Mouse (Mus musculus) cerebral cortex, adult 2 months (tissue): Measurements from ENCODE around the gene Gtpbp6.

Source experiments
- WGBS: fragments of 180-500 bp; shearing (Covaris S2); methylation state at CpG from one replicate; pipeline ENCODE4 v1.1.7; 2018; 5-methylcytosine and 5-hydroxymethylcytosine counted together

Gtpbp6 gene

GRCm38 (mm10) chr5:110100921-110101631, 6.9 kb downstream of the Gtpbp6 start:
- WGBS, result 1% methylated on average over 36 of the region's 37 CpGs

GRCm38 (mm10) chr5:110099656-110100580, 8.1 kb downstream of the Gtpbp6 start, which contains the start of gene Plcxd1:
Gene Plcxd1 (plus strand): TSS chr5:110099969.
- WGBS, result 13% methylated on average over 25 of the region's 25 CpGs

- WGBS, result 29% methylated on average over 1 of the region's 1 CpGs
Measured at GRCm38 (mm10) chr5:110098991-110099477, 9.0 kb downstream of the Gtpbp6 start.

DNA sequence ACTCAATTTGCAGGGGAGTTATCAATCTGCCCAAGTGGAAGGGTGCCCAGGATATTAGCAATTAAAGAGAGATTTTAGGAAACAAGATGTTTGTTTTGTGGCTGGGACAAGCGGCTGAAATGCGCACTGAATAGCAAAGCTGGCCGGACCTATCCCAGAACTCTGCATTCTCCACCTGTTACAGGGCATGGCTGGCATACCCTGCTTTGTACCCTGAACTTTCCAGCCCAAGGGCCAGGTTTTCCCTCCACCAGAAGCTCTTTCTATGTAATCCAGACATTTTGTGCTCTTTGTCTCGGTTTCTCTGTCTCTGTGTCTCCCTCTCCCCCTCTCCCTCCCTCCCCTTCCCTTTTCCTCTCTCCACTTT, 13.2 kb downstream of the Gtpbp6 start:
- 3% methylated on average over 4 of the region's 4 CpGs for WGBS

- under 1% methylated on average over 25 of the region's 25 CpGs for WGBS
Measured at GRCm38 (mm10) chr5:110094030-110094846, 13.8 kb downstream of the Gtpbp6 start, which contains the start of gene Gm35315. Gene Gm35315 (minus strand): TSS chr5:110094420.

DNA sequence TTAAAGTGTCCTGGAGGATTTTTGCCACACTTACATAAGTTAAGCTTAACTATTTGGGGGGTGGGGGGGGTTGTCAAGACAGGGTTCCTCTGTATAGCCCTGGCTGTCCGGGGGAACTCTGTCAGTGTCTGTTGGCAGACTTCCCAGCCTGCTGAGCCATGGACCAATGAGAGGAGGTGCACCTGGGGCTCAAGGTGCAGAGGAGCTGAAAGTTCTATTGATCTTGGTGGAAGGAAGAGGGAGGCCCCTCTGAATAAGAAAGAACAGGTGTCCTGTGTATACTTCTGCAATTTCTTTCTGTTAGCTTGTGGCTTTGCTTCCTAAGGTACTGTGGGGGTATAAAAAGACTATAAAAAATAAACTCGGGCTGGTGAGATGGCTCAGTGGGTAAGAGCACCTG, 16.5 kb downstream of the Gtpbp6 start:
- WGBS, result 60% methylated on average over 2 of the region's 2 CpGs

- WGBS, result 44% methylated on average over 14 of the region's 14 CpGs
Measured at GRCm38 (mm10) chr5:110086161-110086866, 21.7 kb downstream of the Gtpbp6 start.

GRCm38 (mm10) chr5:110082961-110083360, 25.0 kb downstream of the Gtpbp6 start:
- WGBS, result 77% methylated on average over 4 of the region's 4 CpGs

GRCm38 (mm10) chr5:110072413-110072812, 35.6 kb downstream of the Gtpbp6 start, which contains the start of gene Gm17655:
Gene Gm17655 (minus strand): TSS chr5:110072513.
- 68% methylated on average over 2 of the region's 2 CpGs for WGBS

- 3% methylated on average over 19 of the region's 19 CpGs for WGBS
Measured at GRCm38 (mm10) chr5:110057637-110058408, 50.2 kb downstream of the Gtpbp6 start.
